In genomic region chr8:120393085-120393484, GRCm38 (mm10) we compare ENCODE assay signal across 23 mouse cellular contexts.
DNase-seq lines count a peak whose midpoint lies in the region; ATAC-seq lines count a peak whose summit lies in the region.
"Had no signal": no experiment of that assay in that cellular context is flagged by ENCODE, and none has a peak within 500 bp of the region (broad histone marks: within the 10 kb centered on the region; RNA-seq: fewer than 3 reads in every experiment).

No protein-coding gene starts in this region.

- H3K9ac ChIP-seq in midbrain, embryonic 15.5 days = no peak overlapping the region
- H3K9ac ChIP-seq in neural tube, embryonic 13.5 days = 0 out of 2 replicates have a peak overlapping the region, but pooled peaks have one; percentile 12
- H3K9ac ChIP-seq: heart, embryonic 15.5 days; liver, postnatal 0 days had no signal

- 84% methylated on average over 11 of the region's 11 CpGs for WGBS in heart, embryonic 10.5 days
- 85% methylated on average over 11 of the region's 11 CpGs for whole genome bisulfite sequencing in midbrain, embryonic 10.5 days
- 84% methylated on average over 11 of the region's 11 CpGs for WGBS in midbrain, embryonic 15.5 days
- 62% methylated on average over 11 of the region's 11 CpGs for WGBS in neural tube, embryonic 13.5 days

- ATAC-seq in midbrain, embryonic 15.5 days (replicated peaks) = no peak
- no peak for ATAC-seq in neural tube, embryonic 13.5 days (ENCODE audit: low read depth)
- ATAC-seq: CD4-positive, CD25-positive, alpha-beta regulatory T cell, adult 4 months; liver, postnatal 0 days had no signal

- no peak overlapping the region for H3K4me2 ChIP-seq in midbrain, embryonic 15.5 days
- no peak overlapping the region for H3K4me2 ChIP-seq in neural tube, embryonic 13.5 days
- H3K4me2 ChIP-seq: heart, embryonic 15.5 days; liver, embryonic 11.5 days; midbrain, embryonic 12.5 days had no signal

- peak; percentile 12 for DNase-seq in embryo, embryonic 10 days (ENCODE audit: low spot score)
- DNase-seq in embryo, embryonic 11 days = no peak
- no peak for DNase-seq in heart, embryonic 10.5 days (ENCODE audit: low spot score)
- no peak for DNase-seq in heart, postnatal 14 days
- no peak for DNase-seq in midbrain, embryonic 10.5 days (ENCODE audit: low spot score)
- DNase-seq in lung, adult 18-20 months = no peak
- DNase-seq: cerebellum, adult 18-20 months; cerebellum, postnatal 25 days; heart, postnatal 4 days; kidney, adult 9 months; kidney, postnatal 14 days; liver, postnatal 0 days; lung, postnatal 10 days; thymus, adult 2 months; thymus, postnatal 4 days had no signal

- no peaks in the 10 kb centered on the region for H3K9me3 ChIP-seq in heart, embryonic 10.5 days
- H3K9me3 ChIP-seq in midbrain, embryonic 10.5 days (replicated peaks) = no peaks in the 10 kb centered on the region
- H3K9me3 ChIP-seq in midbrain, embryonic 15.5 days = no peaks in the 10 kb centered on the region
- no peaks in the 10 kb centered on the region for H3K9me3 ChIP-seq in neural tube, embryonic 13.5 days
- H3K9me3 ChIP-seq: heart, embryonic 15.5 days; limb, embryonic 10.5 days; midbrain, embryonic 12.5 days had no signal

- peaks cover 52% of the 10 kb centered on the region for H3K4me1 ChIP-seq in heart, embryonic 10.5 days
- peaks cover 60% of the 10 kb centered on the region for H3K4me1 ChIP-seq in midbrain, embryonic 10.5 days
- peaks cover 43% of the 10 kb centered on the region for H3K4me1 ChIP-seq in midbrain, embryonic 15.5 days
- H3K4me1 ChIP-seq in neural tube, embryonic 13.5 days (replicated peaks) = peaks cover 77% of the 10 kb centered on the region

- intact Hi-C loops in heart, postnatal 14 days (cut with DNase I) = no loop called here

- H3K27ac ChIP-seq in heart, embryonic 10.5 days = peak overlapping the region; percentile 1; the same call in 1 of the 2 replicates
- peak overlapping the region; percentile 35 for H3K27ac ChIP-seq in midbrain, embryonic 10.5 days (replicated peaks)
- H3K27ac ChIP-seq in midbrain, embryonic 15.5 days = no peak overlapping the region
- peak overlapping the region; percentile 73 for H3K27ac ChIP-seq in neural tube, embryonic 13.5 days (replicated peaks)
- H3K27ac ChIP-seq: heart, embryonic 15.5 days had no signal

- no peak overlapping the region for H3K4me3 ChIP-seq in heart, embryonic 10.5 days
- H3K4me3 ChIP-seq in midbrain, embryonic 10.5 days = no peak overlapping the region
- H3K4me3 ChIP-seq in midbrain, embryonic 15.5 days = no peak overlapping the region
- H3K4me3 ChIP-seq in neural tube, embryonic 13.5 days = no peak overlapping the region
- H3K4me3 ChIP-seq: heart, embryonic 15.5 days; limb, embryonic 10.5 days; midbrain, embryonic 12.5 days; myocyte had no signal

- peaks cover 3% of the 10 kb centered on the region; the same call in 1 of the 2 replicates for H3K36me3 ChIP-seq in heart, embryonic 10.5 days
- H3K36me3 ChIP-seq in midbrain, embryonic 10.5 days = no peaks in the 10 kb centered on the region
- H3K36me3 ChIP-seq in midbrain, embryonic 15.5 days (replicated peaks) = no peaks in the 10 kb centered on the region
- H3K36me3 ChIP-seq in neural tube, embryonic 13.5 days = no peaks in the 10 kb centered on the region
- H3K36me3 ChIP-seq: heart, embryonic 15.5 days; limb, embryonic 10.5 days; midbrain, embryonic 12.5 days had no signal

- H3K27me3 ChIP-seq in heart, embryonic 10.5 days (ENCODE audit: insufficient read depth, poor library complexity, severe bottlenecking) = no peaks in the 10 kb centered on the region; the same call in 1 of the 2 replicates
- 0 out of 2 replicates have a peak, but pooled peaks cover 7% of the 10 kb centered on the region for H3K27me3 ChIP-seq in midbrain, embryonic 10.5 days (ENCODE audit: low read depth, poor library complexity, severe bottlenecking)
- no peaks in the 10 kb centered on the region for H3K27me3 ChIP-seq in midbrain, embryonic 15.5 days (replicated peaks)
- H3K27me3 ChIP-seq in neural tube, embryonic 13.5 days = no peaks in the 10 kb centered on the region; the same call in 1 of the 2 replicates
- H3K27me3 ChIP-seq: heart, embryonic 15.5 days; midbrain, embryonic 12.5 days had no signal
